Mouse (Mus musculus) gastrocnemius, postnatal 25 days (tissue): ENCODE data around the gene Cdh11. TPM values are rescaled to one million over a fixed set of nuclear protein-coding genes. Genes with fewer than 3 reads are reported as not detected.
"Not testable (repeated sequence)": the region's sequence is repeated elsewhere in the genome, so short reads cannot be mapped to it uniquely, and the experiment has no call there.

Experiments used
- DNase-seq: peaks from one replicate; pipeline ENCODE4 v3.0.0; 2022
- microRNA-seq, 2 experiments: library from miRNA; unstranded; fragments of <30 nt; microRNA quantifications; one replicate each; pipeline ENCODE4 v1.2.0; 2021; ENCODE audit warnings: borderline replicate concordance in 2 of 2
- total RNA-seq, 2 experiments: library from RNA; stranded (reverse); gene quantifications; 1 replicate in 1 of 2; 2 replicates in 1 of 2; pipeline ENCODE4 v1.2.3; 2021

Cdh11 gene
- total RNA-seq, 2 experiments from 2014 or later, result 1.9 to 2.9 TPM

GRCm38 (mm10) chr8:102707305-102707704 lies 78.1 kb downstream of the Cdh11 start:
- no peak for DNase-seq

- no peak for DNase-seq
Observed at GRCm38 (mm10) chr8:102705376-102705905, 80.0 kb downstream of the Cdh11 start.

- no peak for DNase-seq
Observed at GRCm38 (mm10) chr8:102700245-102700644, 85.2 kb downstream of the Cdh11 start.

- no peak for DNase-seq
Observed at GRCm38 (mm10) chr8:102698232-102698837, 87.1 kb downstream of the Cdh11 start.

GRCm38 (mm10) chr8:102693465-102693864 lies 92.0 kb downstream of the Cdh11 start:
- DNase-seq, result no peak

GRCm38 (mm10) chr8:102685491-102685890 lies 100.0 kb downstream of the Cdh11 start:
- not testable (repeated sequence) for DNase-seq

GRCm38 (mm10) chr8:102685023-102685422 lies 100.4 kb downstream of the Cdh11 start:
- no peak for DNase-seq

- DNase-seq, result no peak
Observed at GRCm38 (mm10) chr8:102677148-102677547, 108.3 kb downstream of the Cdh11 start.

GRCm38 (mm10) chr8:102664561-102664960 lies 120.9 kb downstream of the Cdh11 start:
- DNase-seq, result not testable (repeated sequence)

- no peak for DNase-seq
Observed at GRCm38 (mm10) chr8:102656529-102656928, 128.9 kb downstream of the Cdh11 start.

GRCm38 (mm10) chr8:102651964-102652363 lies 133.5 kb downstream of the Cdh11 start:
- no peak for DNase-seq

- no peak for DNase-seq
Observed at GRCm38 (mm10) chr8:102627151-102627550, 158.3 kb downstream of the Cdh11 start.

- DNase-seq, result no peak
Observed at GRCm38 (mm10) chr8:102612146-102612545, 173.3 kb downstream of the Cdh11 start.

- no peak for DNase-seq
Observed at GRCm38 (mm10) chr8:102601327-102601726, 184.1 kb downstream of the Cdh11 start.

- DNase-seq, result no peak
Observed at GRCm38 (mm10) chr8:102596523-102596922, 188.9 kb downstream of the Cdh11 start.

- no peak for DNase-seq
Observed at GRCm38 (mm10) chr8:102593899-102594298, 191.5 kb downstream of the Cdh11 start.

Small RNA genes within 50 kb of the gene (microRNA-seq; reads per million reads assigned to microRNA genes)
- 0 reads per million in 2 experiments for gene Gm26301
